Mouse (Mus musculus): ENCODE results near the gene Unc93b1.
A peak's percentile ranks its signal among the peaks of the same experiment; 100 is the strongest.

The Unc93b1 gene

DNA sequence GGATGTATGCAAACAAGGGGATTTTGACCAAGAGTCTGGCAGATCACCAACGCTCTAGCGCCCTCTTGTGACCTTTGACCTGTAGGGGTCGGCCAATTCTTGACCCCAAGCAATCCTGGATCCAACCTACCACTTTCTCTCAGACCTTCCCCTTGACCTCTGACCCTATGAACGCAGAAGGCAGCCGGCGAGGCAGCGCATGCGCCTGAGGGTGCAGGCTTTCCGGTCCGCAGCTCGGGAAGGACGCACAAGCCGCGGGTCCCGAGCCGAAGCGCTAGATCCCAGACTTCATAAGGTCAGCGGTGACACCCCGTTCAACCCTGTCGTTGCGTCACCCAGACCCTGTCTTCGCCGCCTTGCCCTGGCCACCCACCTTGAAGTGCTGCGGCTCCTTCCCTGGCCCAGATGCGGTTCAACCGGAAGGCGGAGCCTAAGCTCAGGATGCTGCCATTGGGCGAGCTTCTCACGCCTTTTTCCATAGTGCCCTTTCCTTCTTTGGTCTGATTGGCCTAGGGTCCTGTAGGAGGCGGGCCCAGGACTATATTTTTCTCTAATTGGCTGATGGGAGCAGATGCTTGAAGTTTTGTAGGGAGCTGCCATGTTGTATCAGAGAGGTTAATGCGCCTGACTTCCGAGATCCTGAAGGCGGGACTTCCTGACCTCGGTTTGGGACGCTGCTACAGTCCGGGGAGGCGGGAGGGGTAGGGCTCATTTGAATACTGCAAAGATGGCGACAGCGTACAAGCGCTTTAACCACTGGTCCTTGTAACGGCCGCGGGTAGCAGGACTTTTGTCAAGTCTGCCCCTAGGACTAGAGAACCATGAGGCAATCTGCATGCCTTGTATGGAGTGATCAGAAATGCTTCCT is 22.4 kb upstream of the Unc93b1 start, which contains the start of gene Ndufs8:
Ndufs8 (minus strand) TSS at position 438 of the 868 bp plus-strand sequence.
- peak; percentile 95 to 99 for DNase-seq (ENCODE audit: inconsistent age in 2 of 2, low spot score in 1 of 2)

DNA sequence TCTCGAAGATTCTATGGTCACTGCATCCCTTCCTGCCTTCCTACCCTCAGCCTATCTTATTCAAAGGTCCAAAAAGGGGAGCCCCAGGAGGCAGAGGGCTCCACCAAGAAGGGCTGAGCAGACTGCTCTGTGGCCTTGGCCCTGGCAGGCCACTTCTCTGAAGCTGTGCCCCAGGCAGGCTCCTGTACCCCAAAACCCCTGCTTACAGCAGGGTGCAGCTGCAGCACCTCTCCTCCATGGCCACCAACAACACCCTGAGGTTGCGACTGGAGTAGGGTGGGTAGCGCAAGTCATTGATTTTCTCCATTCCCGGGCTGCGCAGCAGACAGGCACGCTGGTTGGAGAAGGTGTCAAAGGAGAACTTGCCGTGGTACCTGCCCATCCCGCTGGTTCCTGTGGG is 21.3 kb upstream of the Unc93b1 start:
- no peak for DNase-seq (ENCODE audit: inconsistent age in 2 of 2, low spot score in 1 of 2)

DNA sequence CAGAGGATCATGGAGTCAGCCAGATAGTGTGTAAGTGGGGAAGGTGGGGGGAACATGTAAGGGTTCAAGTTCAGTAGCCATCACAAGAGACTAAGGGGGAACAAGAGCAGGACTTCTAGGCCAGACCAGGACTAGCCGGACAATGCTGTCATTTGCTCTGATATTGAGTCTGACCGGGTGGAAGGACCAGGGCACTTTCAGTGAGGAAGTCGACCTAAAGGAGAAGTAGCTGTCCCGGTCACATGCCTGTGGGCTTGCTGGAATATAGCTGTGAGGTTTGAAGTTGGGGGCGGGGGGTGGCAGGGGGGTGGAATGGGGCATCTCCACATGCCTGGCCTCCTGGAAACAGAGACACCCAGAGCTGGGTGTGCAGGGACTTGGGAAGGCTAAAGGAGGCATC is 20.5 kb upstream of the Unc93b1 start:
- DNase-seq (ENCODE audit: inconsistent age in 2 of 2, low spot score in 1 of 2): no peak

DNA sequence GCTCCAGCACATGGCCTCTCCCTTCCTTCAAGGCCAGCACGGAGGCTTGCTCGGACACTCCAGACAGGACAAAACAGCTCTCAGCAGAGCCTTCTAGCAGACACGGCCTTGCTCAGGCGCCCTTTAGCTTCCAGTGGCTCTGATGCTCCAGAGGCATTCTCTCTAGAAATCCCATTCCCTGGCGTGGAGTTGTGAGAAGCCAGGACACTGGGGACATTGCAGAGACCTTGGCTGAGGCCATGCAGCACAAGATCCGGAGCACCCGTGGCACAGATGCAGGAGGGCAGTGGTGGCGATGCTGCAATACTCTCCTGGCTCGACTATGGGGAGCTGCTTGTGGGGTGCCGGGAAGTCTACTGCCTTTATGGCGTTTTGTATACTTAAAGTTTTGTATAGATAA is 18.3 kb upstream of the Unc93b1 start:
- peak in 1 of 2 experiments; percentile 79 for DNase-seq (ENCODE audit: inconsistent age in 2 of 2, low spot score in 1 of 2)

DNA sequence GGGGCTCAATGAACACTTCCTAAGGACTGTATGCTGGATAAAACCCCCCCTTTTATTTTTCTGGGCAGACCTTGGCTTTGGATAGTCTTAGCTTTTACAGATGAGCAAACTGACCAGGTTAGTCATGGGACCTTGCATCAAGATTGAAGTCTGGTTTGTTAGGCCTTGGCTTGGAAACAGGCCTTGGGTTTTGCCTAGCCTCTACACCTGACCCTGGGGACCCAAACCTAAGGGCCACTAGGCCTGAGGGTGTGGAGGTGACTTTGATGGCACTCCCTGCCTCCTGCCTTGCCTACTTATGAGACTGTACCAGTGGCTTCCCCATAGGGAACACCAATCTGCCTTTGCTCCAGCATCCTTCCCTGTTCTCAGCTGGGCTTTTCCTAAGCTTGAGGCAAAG is 15.1 kb upstream of the Unc93b1 start:
- DNase-seq (ENCODE audit: inconsistent age in 2 of 2, low spot score in 1 of 2): peak in 1 of 2 experiments; percentile 82

DNA sequence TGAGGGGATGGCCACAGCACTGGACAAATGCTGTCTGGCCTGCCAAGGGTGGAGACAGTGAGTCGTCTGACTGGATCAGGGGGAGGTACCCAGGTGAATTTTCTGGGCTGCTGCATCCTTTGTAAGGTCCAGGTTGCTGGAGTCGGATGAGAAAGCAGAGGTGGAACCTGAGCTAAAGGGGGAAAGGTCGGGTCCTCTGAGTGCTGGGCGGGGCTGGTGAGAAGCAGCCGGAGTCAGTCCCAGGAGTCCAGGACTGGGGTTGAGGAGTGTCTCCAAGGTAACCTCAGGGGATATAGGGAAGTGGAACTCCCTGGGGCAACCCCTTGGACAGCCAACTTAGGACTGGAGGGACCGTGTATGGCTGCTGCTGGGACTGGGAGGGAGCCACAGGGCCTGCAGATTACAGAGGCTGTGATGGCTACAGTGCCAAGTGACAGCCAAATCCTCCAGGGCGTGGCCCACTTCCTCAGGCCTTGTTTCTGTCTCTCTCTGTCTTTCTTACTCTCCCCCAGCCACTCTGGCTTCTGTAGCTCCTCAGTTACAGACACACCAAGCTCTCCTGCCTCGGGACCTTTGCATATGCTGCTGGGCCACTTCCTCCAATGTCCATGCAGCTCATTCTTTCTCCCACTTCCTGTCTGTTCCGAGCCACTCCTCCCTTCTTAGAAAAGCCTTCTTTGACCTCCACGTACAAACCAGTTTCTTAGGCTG is 12.2 kb upstream of the Unc93b1 start:
- no peak for DNase-seq (ENCODE audit: inconsistent age in 2 of 2, low spot score in 1 of 2)

DNA sequence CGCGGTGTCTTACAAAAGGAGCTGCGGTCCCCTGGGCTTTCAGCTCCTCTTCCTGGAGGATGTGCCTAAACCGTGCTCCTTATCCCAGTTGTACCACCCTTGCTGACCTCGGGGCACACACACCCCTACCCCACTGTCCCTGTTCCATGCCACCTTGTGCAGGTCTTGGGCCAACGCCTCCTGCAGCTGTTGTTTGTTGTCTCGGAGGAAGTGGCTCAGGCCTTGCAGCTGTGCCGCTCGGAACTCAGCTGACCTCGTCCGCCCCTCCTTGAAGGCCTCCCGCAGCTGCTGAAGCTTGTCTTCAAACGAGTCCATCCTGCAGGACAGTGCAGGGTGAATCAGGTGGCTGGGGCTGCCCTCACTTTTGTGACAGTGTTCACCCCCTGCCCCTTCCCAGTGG is 11.4 kb upstream of the Unc93b1 start:
- DNase-seq (ENCODE audit: inconsistent age in 2 of 2, low spot score in 1 of 2): peak in 1 of 2 experiments; percentile 78

DNA sequence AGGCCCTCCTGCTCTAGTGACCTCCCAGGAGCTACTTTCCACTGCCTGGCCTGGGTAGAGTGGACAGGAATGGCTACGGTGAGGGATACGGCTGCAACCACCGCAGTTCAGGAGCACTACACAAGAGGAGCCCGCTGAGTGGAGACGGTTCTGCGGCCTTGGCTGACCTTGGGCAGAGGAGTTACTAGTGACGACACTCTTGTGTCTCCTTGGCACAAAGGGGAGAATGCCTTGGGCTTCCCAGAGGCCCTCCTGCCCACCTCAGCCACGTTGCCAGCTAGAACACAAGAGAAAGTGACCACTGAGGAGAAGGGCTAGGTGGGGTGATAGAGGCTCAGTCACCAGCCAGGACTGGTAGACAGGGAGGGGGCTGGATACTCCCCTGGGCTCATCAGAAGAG is 10.8 kb upstream of the Unc93b1 start:
- DNase-seq (ENCODE audit: inconsistent age in 2 of 2, low spot score in 1 of 2): peak in 1 of 2 experiments; percentile 89

DNA sequence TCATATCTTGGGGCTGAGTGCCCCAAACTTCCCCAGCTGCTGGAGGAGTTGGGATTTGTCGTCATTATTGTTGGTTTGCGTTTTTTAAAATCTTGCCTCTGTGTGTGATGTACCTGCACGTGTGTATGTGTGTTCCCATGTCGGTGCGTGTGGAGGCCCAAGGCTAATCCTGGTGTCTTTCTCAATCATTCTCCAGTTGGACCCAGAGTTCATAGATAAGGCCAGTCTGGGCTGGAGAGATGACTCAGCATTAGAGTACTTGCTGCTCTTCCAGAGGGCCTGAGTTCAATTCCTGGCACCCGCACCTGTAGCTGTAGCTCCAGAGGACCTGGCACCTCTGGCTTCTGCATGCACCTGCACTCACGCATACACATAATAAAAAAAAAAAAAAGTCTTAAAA is 10.1 kb upstream of the Unc93b1 start:
- peak in 1 of 2 experiments; percentile 53 for DNase-seq (ENCODE audit: inconsistent age in 2 of 2, low spot score in 1 of 2)

DNA sequence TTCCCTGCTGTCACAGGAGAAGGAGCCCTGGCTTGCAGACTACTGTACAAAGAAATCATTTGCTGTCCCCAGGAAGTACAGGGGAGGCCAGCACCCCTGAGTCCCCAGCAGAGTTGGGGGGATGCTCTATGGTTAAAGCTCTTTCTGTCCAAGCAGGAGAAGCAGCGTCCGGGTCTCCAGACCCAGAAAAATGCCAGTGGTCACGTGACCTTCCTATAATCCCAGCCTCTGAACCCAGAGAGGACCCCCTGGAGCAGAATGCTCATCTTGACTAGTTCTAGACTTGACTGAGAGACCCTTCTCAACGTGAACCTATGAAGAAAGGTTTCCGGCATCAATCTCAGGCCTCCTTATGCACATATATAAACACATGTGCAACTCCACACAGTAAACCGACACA is 9.1 kb upstream of the Unc93b1 start:
- DNase-seq (ENCODE audit: inconsistent age in 2 of 2, low spot score in 1 of 2): no peak

DNA sequence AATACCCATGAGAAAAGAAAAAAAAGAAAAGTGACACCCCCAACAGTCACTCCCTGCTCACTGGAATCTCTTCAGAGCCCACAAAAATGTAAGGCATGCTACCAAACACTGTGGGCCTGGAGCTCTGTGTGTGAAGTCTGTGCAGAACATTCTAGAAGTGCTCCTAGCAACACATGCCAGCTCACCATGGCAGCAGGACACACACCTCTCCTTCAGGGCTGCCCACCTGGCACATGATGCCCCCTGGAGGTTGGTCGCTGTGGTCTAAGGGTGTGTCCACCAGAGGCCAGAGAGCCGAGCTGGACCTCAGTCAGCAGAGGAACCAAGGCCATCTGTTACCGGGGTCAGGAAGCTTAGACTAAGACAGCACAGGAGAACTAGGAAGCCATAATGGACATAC is 8.7 kb upstream of the Unc93b1 start:
- peak in 1 of 2 experiments; percentile 76 for DNase-seq (ENCODE audit: inconsistent age in 2 of 2, low spot score in 1 of 2)

DNA sequence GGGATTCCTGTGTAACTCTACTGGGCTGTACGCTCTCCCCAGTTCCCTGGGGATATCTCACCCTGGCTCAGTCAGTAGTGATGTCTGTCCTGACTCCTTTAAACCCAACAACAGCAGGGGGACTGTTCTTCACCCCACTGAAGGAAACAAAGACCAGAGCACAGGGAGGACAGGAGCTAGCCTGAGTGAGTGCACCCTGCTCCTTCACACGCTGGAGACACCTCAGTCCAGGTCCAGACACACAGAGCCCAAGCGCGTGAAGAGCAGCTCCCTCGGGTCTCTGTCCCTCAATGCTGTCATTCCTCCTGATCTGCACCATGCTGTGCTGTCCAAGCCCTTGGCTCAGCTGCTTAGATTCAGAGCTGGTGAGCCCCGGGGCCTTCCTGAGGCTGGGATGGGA is 8.3 kb upstream of the Unc93b1 start:
- peak in 1 of 2 experiments; percentile 51 for DNase-seq (ENCODE audit: inconsistent age in 2 of 2, low spot score in 1 of 2)

DNA sequence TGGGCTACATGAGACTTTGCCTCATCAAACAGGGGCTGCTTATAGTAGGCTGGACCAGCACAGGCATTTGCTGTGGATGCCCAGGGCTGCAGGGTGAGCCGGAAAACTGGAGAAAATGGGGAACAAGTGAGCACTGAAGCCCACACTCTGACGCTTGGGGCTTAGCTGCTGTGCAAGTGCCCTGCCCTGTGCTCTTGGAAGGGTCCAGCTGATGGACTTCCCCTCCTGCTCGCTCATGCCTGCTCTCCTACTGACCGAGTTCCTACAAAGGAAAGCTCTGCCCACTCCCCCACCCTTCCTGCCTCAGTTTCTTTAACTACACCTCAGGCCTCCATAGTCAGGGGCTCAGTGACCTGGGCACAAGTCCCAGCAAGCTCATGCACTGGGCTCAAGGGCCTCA is 7.0 kb upstream of the Unc93b1 start:
- peak; percentile 11 to 55 for DNase-seq (ENCODE audit: inconsistent age in 2 of 2, low spot score in 1 of 2)

DNA sequence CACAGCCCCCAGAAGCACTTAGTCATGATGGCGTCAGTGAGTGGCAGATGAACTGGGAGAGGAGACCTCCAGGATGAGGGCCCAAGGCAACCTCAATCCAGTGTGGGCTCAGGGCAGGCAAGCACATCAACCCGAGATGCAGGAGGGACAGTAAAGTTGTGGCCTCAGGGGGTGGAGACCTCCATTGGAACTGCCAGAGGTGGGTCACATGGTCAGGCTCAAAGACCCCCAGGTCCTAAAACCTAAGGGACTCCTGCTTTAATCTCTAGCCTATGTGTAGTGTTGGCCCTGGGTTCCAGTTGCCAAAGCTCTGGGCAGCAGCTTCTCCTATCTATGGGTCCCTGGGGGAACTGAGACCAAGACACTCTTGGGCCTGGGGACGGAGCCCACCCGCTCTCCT is 6.2 kb upstream of the Unc93b1 start:
- no peak for DNase-seq (ENCODE audit: inconsistent age in 2 of 2, low spot score in 1 of 2)

DNA sequence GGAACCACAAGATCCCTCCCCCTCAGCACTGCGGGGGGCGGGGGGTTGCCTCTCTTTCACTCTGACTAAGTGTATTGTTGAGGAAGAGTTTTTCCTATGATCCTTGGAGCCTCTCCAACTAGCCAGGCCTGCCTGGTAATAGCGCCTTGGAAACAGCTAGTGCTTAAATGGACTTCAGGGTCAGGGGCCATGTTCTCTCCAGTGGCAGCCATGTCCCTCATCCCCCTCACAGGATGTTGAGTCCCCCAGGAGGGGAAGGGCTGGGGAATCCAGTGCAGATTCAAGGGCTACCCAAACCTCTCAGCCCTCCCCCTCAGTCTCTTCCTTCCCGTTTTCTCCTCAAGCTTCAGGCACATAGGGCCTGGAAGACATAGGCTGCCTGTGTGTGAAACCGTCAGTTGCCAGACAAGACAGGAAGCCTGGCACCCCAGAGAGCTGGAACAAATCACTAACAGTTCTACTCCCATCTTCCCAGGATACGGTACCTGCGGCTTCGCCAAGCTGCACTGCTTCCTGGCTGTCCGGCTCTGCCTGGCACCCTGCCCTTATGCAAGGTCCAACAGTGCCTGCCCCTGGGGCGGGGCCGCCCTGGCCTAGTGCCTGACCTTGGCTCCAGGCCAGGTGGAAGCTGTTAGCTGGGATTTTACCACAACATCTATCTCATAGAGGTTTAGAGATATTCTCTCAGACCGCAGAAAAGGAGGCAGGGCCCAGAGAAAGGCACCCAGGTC is 5.6 kb upstream of the Unc93b1 start, which contains the start of gene Aldh3b1:
Aldh3b1 (minus strand) TSS at position 598 of the 731 bp plus-strand sequence.
- DNase-seq (ENCODE audit: inconsistent age in 2 of 2, low spot score in 1 of 2): peak; percentile 96 to 99

DNA sequence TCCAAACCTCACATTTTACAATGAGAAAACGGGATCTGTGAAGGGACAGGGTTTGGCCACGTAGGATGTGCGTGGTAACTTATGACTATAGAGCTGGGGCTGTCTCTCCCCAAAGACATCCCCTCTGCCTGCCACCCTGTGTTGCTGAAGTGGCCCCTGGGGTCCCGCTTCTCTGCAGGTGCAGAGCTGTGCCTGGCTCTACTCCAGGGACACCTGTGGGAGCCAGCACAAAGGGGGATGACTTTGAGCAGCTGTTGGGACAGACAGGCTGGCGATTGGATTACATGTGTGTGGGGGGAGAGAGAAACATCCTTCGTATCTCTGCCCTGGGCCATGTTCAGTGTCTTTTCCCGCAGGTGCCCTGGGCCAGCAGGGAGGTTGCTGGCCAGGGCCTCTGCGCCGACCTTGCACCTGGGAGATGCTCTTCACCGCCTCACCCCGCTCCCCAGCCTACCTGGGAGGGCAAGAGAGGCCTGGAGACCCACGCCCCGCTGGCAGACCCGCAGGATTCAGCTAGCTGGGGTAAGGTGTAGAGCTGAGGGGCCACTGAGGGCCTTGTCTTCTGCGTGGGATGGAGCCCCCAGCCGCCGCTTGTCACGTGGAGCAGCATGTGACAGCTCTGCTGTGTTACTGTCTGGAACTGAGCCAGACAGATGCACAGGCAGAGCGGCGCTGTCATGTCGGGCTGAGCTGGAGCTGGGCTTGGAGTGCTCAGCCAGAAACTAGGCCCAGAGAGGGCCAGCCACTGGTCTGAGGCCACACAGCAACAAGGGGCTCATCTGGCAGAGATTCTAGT is 4.5 kb upstream of the Unc93b1 start:
- DNase-seq (ENCODE audit: inconsistent age in 2 of 2, low spot score in 1 of 2): peak; percentile 34 to 60

DNA sequence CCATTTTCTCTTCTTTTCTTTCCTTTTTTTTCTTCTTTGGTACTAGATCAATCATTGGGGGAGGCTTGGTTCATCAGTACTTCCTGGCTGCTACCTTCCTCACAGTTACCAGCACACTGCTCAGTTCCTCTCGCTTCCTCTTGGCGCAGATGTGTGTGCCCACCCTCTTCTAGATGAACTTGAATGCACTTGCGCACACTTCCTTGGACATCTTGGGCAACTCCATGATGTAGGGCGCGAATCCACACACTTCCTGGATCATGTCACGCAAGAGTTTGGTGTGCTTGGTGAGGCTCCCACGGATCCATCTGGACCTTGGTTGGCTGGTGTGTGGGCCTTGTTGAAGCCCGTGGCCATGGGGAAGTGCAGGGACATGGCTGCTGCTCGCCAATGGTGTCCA is 3.3 kb upstream of the Unc93b1 start:
- peak; percentile 36 to 48 for DNase-seq (ENCODE audit: inconsistent age in 2 of 2, low spot score in 1 of 2)

DNA sequence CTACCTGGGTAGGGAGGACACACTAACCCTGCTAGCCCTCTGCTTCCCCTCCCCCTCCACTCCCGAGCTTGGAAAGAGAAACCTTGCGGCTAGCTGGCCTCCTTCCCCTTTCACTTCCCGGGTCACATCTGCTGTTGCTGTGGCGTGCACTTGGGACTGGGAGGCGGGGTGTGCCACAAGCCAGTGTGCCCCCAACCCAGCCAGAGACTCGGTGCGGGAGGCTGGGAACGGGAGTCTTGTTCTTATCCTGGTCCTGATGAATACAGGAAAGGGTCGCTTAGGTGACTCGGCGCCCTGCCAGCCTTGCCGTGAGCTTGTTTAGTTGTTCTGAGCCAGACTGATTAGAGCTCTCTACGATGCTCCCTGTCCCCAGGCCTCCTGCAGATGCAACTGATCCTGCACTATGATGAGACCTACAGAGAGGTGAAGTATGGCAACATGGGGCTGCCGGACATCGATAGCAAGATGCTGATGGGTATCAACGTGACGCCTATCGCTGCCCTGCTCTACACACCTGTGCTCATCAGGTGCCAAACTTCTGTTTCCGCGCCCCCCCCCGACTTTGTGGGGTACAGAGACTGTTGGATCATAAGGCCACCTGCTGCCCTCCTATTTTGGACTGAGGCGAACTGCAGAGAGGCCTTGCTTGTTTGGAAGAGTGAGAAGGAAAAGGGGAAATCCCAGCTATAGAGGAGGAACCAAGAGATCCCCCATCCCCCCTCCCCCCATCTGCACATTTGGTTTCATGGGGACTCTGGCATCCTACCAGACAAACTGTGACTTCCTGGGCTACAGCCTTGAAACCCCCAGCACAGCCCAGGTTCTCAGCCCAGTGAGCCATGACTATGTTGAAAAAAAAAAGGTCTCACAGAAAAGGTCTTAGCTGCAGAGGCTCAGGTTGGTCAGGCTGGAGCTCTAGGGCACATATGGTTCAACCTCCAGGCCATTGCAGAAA is 1.2 kb downstream of the Unc93b1 start:
- DNase-seq (ENCODE audit: inconsistent age in 2 of 2, low spot score in 1 of 2): peak; percentile 76 to 92

DNA sequence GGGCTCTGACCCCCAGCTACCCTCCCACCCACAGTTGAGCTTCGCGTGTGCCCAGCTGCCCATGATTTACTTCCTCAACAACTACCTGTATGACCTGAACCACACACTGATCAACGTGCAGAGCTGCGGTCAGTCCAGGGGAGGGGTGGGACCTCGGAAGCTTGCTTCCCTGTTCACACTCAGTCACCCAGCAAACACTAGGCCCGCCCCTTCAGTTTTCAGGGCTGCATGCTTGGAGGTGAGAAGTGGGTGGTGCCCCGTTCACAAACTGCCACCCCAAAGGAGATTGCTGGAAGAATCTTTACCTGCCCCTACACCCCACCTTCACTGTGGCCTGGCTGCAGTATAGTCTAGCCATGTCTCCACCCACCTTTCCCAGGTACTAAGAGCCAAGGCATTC is 7.3 kb downstream of the Unc93b1 start:
- no peak for DNase-seq (ENCODE audit: inconsistent age in 2 of 2, low spot score in 1 of 2)

All from adrenal gland, adult (tissue).